Mouse (Mus musculus): Measurements from ENCODE around the gene Ctrl. TPM values are rescaled to one million over a fixed set of nuclear protein-coding genes. Genes with fewer than 3 reads are reported as not detected.
"Not testable (repeated sequence)": the region's sequence is repeated elsewhere in the genome, so short reads cannot be mapped to it uniquely, and the experiment has no call there.

Gene Ctrl
- 1.7 and 5.5 TPM in 2 replicates for total RNA-seq (2014; rRNA removed)
- polyA plus RNA-seq (2015; fragmentation: Nextera tagmentation; extraction: Ambion mirVana): 3.1 and 3.3 TPM in 2 replicates

GRCm38 (mm10) chr8:105933762-105934161 is at the start of gene Ctrl:
Gene Ctrl (minus strand): TSS chr8:105933862.
- H3K27me3 ChIP-seq (ENCODE audit: insufficient read depth, low read length): no peaks in the 10 kb centered on the region
- DNase-seq (ENCODE audit: low spot score) (no peak), ATAC-seq (no peak)
- H3K4me2 ChIP-seq (ENCODE audit: low read depth, low read length): no peak within 1 kb of the TSS
- no peaks in the 10 kb centered on the region for H3K4me1 ChIP-seq (ENCODE audit: insufficient read depth, low read length)
- no peak within 1 kb of the TSS for H3K9ac ChIP-seq (replicated peaks; ENCODE audit: low read length)
- no peak within 1 kb of the TSS for H3K27ac ChIP-seq
- 0 out of 2 replicates have a peak, but pooled peaks cover 10% of the 10 kb centered on the region for H3K36me3 ChIP-seq (ENCODE audit: insufficient read depth, low read length)
- H3K4me3 ChIP-seq (ENCODE audit: low read length): no peak within 1 kb of the TSS
- no peak for TF ChIP-seq CTCF (IDR thresholded peaks at IDR 0.05; ENCODE audit: low read depth)
- WGBS: 94% methylated on average over 2 of the region's 2 CpGs
- no peaks in the 10 kb centered on the region for H3K9me3 ChIP-seq (ENCODE audit: low read length)

- not testable (repeated sequence) for H3K4me2 ChIP-seq (ENCODE audit: low read depth, low read length); H3K27ac ChIP-seq; DNase-seq (ENCODE audit: low spot score); H3K9ac ChIP-seq (replicated peaks; ENCODE audit: low read length); H3K4me3 ChIP-seq (ENCODE audit: low read length); ATAC-seq; H3K9me3 ChIP-seq (ENCODE audit: low read length); H3K36me3 ChIP-seq (ENCODE audit: insufficient read depth, low read length); H3K27me3 ChIP-seq (ENCODE audit: insufficient read depth, low read length); H3K4me1 ChIP-seq (ENCODE audit: insufficient read depth, low read length)
- 81% methylated on average over 11 of the region's 11 CpGs for WGBS
These were observed 49.7 kb upstream of the Ctrl start for GRCm38 (mm10) chr8:105983406-105983805.

GRCm38 (mm10) chr8:105981146-105981545 is 47.5 kb upstream of the Ctrl start:
- H3K9ac ChIP-seq (replicated peaks; ENCODE audit: low read length): no peak overlapping the region
- DNase-seq (ENCODE audit: low spot score): no peak
- no peaks in the 10 kb centered on the region for H3K36me3 ChIP-seq (ENCODE audit: insufficient read depth, low read length)
- WGBS: 93% methylated on average over 1 of the region's 1 CpGs
- H3K27me3 ChIP-seq (ENCODE audit: insufficient read depth, low read length): no peaks in the 10 kb centered on the region
- no peak overlapping the region for H3K4me3 ChIP-seq (ENCODE audit: low read length)
- no peak for TF ChIP-seq CTCF (IDR thresholded peaks at IDR 0.05; ENCODE audit: low read depth)
- no peaks in the 10 kb centered on the region for H3K4me1 ChIP-seq (ENCODE audit: insufficient read depth, low read length)
- H3K27ac ChIP-seq: no peak overlapping the region
- ATAC-seq: no peak
- H3K9me3 ChIP-seq (ENCODE audit: low read length): no peaks in the 10 kb centered on the region
- H3K4me2 ChIP-seq (ENCODE audit: low read depth, low read length): no peak overlapping the region

- Histone ChIP-seq H3K4me2 (ENCODE audit: low read depth, low read length) (no peak within 1 kb of the TSS), H3K4me3 (ENCODE audit: low read length) (no peak within 1 kb of the TSS), H3K27me3 (ENCODE audit: insufficient read depth, low read length) (no peaks in the 10 kb centered on the region), H3K9me3 (ENCODE audit: low read length) (no peaks in the 10 kb centered on the region), H3K4me1 (ENCODE audit: insufficient read depth, low read length) (no peaks in the 10 kb centered on the region), H3K9ac (replicated peaks; ENCODE audit: low read length) (no peak within 1 kb of the TSS), H3K27ac (no peak within 1 kb of the TSS), H3K36me3 (ENCODE audit: insufficient read depth, low read length) (no peaks in the 10 kb centered on the region)
- TF ChIP-seq CTCF (IDR thresholded peaks at IDR 0.05; ENCODE audit: low read depth): no peak
- no peak for ATAC-seq
- 92% methylated on average over 15 of the region's 15 CpGs for WGBS
- no peak for DNase-seq (ENCODE audit: low spot score)
These were observed 45.7 kb upstream of the Ctrl start, which contains the start of gene Dpep3 for GRCm38 (mm10) chr8:105979325-105979724. Gene Dpep3 (minus strand): TSS chr8:105979429.

- no peaks in the 10 kb centered on the region for H3K4me1 ChIP-seq (ENCODE audit: insufficient read depth, low read length)
- no peak overlapping the region for H3K27ac ChIP-seq
- no peak overlapping the region for H3K4me2 ChIP-seq (ENCODE audit: low read depth, low read length)
- WGBS: 61% methylated on average over 7 of the region's 7 CpGs
- H3K4me3 ChIP-seq (ENCODE audit: low read length): no peak overlapping the region
- ATAC-seq: no peak
- no peaks in the 10 kb centered on the region for H3K36me3 ChIP-seq (ENCODE audit: insufficient read depth, low read length)
- no peak overlapping the region for H3K9ac ChIP-seq (replicated peaks; ENCODE audit: low read length)
- no peak for DNase-seq (ENCODE audit: low spot score)
- TF ChIP-seq CTCF (IDR thresholded peaks at IDR 0.05; ENCODE audit: low read depth): no peak
- no peaks in the 10 kb centered on the region for H3K27me3 ChIP-seq (ENCODE audit: insufficient read depth, low read length)
- no peaks in the 10 kb centered on the region for H3K9me3 ChIP-seq (ENCODE audit: low read length)
These were observed 41.7 kb upstream of the Ctrl start for GRCm38 (mm10) chr8:105975363-105975762.

DNA sequence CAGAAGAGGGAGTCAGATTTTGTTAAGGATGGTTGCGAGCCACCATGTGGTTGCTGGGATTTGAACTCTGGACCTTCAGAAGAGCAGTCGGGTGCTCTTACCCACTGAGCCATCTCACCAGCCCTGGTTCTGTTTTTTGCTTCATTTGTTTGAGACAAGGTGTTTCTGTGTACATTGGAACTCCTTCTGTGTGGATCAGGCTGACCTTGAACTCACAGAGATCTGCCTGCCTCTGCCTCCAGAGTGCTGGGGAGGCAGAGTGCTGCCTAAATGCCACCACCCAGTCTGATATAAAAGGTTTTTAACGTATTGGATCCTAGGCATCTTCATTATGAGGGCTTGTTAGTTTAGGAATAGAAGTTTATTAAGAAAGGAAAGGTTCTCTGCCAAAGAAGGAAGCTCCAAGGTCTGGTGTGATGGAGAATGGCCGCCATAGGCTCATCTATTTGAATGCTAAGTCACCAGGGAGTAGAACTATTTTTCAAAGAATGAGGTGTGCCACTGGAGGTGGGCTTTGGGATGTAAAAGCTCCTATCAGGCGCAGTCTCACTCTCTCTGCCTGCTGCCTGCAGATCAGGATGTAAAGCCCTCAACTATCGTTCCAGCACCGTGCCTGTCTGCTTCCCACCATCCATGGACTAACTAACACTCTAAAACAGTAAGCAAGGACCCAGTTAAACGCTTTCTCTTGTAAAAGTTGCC is 37.5 kb upstream of the Ctrl start:
- Histone ChIP-seq H3K36me3 (ENCODE audit: insufficient read depth, low read length) (no peaks in the 10 kb centered on the region), H3K27ac (no peak overlapping the region), H3K9ac (replicated peaks; ENCODE audit: low read length) (no peak overlapping the region), H3K27me3 (ENCODE audit: insufficient read depth, low read length) (0 out of 2 replicates have a peak, but pooled peaks cover 10% of the 10 kb centered on the region), H3K4me2 (ENCODE audit: low read depth, low read length) (no peak overlapping the region), H3K9me3 (ENCODE audit: low read length) (no peaks in the 10 kb centered on the region), H3K4me3 (ENCODE audit: low read length) (no peak overlapping the region), H3K4me1 (ENCODE audit: insufficient read depth, low read length) (no peaks in the 10 kb centered on the region)
- TF ChIP-seq CTCF (IDR thresholded peaks at IDR 0.05; ENCODE audit: low read depth): no peak
- WGBS: 69% methylated on average over 8 of the region's 8 CpGs
- ATAC-seq (no peak), DNase-seq (ENCODE audit: low spot score) (no peak)

DNA sequence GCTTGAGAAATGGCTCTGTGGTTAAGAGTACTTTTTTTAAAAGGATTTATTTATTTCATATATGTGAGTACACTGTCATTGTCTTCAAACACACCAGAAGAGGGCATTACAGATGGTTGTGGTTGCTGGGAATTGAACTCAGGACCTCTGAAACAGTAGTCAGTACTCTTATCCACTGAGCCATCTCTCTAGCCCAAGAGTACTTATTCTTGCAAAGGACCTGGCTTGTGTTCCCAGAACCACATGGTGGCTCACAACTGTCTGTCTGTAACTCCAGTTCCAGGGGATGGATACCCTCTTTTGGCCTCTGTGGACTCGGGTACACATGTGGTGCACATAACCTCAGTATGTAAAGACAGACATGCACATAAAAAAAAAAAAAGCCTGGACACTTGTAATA is 35.7 kb upstream of the Ctrl start:
- Histone ChIP-seq H3K27ac (no peak overlapping the region), H3K36me3 (ENCODE audit: insufficient read depth, low read length) (no peaks in the 10 kb centered on the region), H3K4me1 (ENCODE audit: insufficient read depth, low read length) (0 out of 2 replicates have a peak, but pooled peaks cover 1% of the 10 kb centered on the region), H3K9me3 (ENCODE audit: low read length) (no peaks in the 10 kb centered on the region), H3K27me3 (ENCODE audit: insufficient read depth, low read length) (peaks cover 10% of the 10 kb centered on the region; the same call in 1 of the 2 replicates), H3K4me3 (ENCODE audit: low read length) (no peak overlapping the region), H3K4me2 (ENCODE audit: low read depth, low read length) (no peak overlapping the region), H3K9ac (replicated peaks; ENCODE audit: low read length) (no peak overlapping the region)
- DNase-seq (ENCODE audit: low spot score) (no peak), ATAC-seq (no peak)
- TF ChIP-seq CTCF (IDR thresholded peaks at IDR 0.05; ENCODE audit: low read depth): no peak
- 67% methylated on average over 1 of the region's 1 CpGs for whole genome bisulfite sequencing
